ENCODE assay signal across 8 mouse cellular contexts in genomic region chr12:73997297-73998127, GRCm38 (mm10). TPM values are rescaled to one million over a fixed set of nuclear protein-coding genes. Genes with fewer than 3 reads are reported as not detected.
DNase-seq lines count a peak whose midpoint lies in the region; ATAC-seq and TF ChIP-seq lines count a peak whose summit lies in the region.

Syt16 (plus strand) TSS chr12:73997661.

- no peaks in the 10 kb centered on the region for H3K4me1 ChIP-seq in lung, embryonic 14.5 days (ENCODE audit: insufficient read depth)
- H3K4me1 ChIP-seq in embryonic facial prominence, embryonic 10.5 days = peaks cover 10% of the 10 kb centered on the region
- H3K4me1 ChIP-seq in hindbrain, postnatal 0 days (ENCODE audit: insufficient read depth, low read length) = no peaks in the 10 kb centered on the region
- H3K4me1 ChIP-seq in liver, embryonic 14.5 days (replicated peaks; ENCODE audit: control insufficient read depth in 2 of 2, insufficient read depth in 2 of 2, low read length in 1 of 2) = no peaks in the 10 kb centered on the region
- H3K4me1 ChIP-seq in small intestine, adult 2 months (ENCODE audit: control insufficient read depth, insufficient read depth, insufficient read length, low read length) = no peaks in the 10 kb centered on the region

- peak within 1 kb of the TSS; percentile 94 for H3K4me2 ChIP-seq in lung, embryonic 14.5 days
- H3K4me2 ChIP-seq in hindbrain, postnatal 0 days (ENCODE audit: low read depth, low read length) = peak within 1 kb of the TSS; percentile 73
- H3K4me2 ChIP-seq in liver, embryonic 14.5 days (ENCODE audit: low read depth) = peak within 1 kb of the TSS; percentile 49

- TF ChIP-seq CTCF in lung, embryonic 14.5 days (IDR thresholded peaks at IDR 0.05; ENCODE audit: low read depth) = no peak
- TF ChIP-seq CTCF in hindbrain, postnatal 0 days (IDR thresholded peaks at IDR 0.05; ENCODE audit: low read depth) = no peak
- no peak for TF ChIP-seq CTCF in liver, embryonic 14.5 days (IDR thresholded peaks at IDR 0.05; ENCODE audit: low read depth)
- no peak for TF ChIP-seq CTCF in small intestine, adult 2 months (IDR thresholded peaks at IDR 0.05; ENCODE audit: extremely low read depth, insufficient read length, insufficient replicate concordance, low read depth, low read length)

- peaks cover 18% of the 10 kb centered on the region for H3K27me3 ChIP-seq in lung, embryonic 14.5 days (ENCODE audit: insufficient read depth, low read length)
- H3K27me3 ChIP-seq in embryonic facial prominence, embryonic 10.5 days (replicated peaks; ENCODE audit: low read depth, poor library complexity, severe bottlenecking) = peaks cover 46% of the 10 kb centered on the region
- no peaks in the 10 kb centered on the region for H3K27me3 ChIP-seq in hindbrain, postnatal 0 days (ENCODE audit: insufficient read depth, low read length)
- peaks cover 31% of the 10 kb centered on the region for H3K27me3 ChIP-seq in liver, embryonic 14.5 days (ENCODE audit: control insufficient read depth, insufficient read depth, low read length)
- peaks cover 22% of the 10 kb centered on the region for H3K27me3 ChIP-seq in small intestine, adult 2 months (ENCODE audit: control insufficient read depth, insufficient read depth, low read length)

- no peak within 1 kb of the TSS for H3K27ac ChIP-seq in lung, embryonic 14.5 days (ENCODE audit: low read depth)
- H3K27ac ChIP-seq in embryonic facial prominence, embryonic 10.5 days (replicated peaks) = peak within 1 kb of the TSS; percentile 82
- peak within 1 kb of the TSS; percentile 74 for H3K27ac ChIP-seq in hindbrain, postnatal 0 days
- no peak within 1 kb of the TSS for H3K27ac ChIP-seq in liver, embryonic 14.5 days
- H3K27ac ChIP-seq in small intestine, adult 2 months (ENCODE audit: insufficient read depth, low read depth, low read length) = no peak within 1 kb of the TSS

- peak; percentile 20 for DNase-seq in lung, embryonic 14.5 days
- no peak for DNase-seq in lung, postnatal 10 days
- peak; percentile 49 for DNase-seq in embryonic facial prominence, embryonic 10.5 days (ENCODE audit: low spot score)
- DNase-seq in hindbrain, postnatal 0 days (ENCODE audit: low spot score) = peak; percentile 80
- no peak for DNase-seq in liver, embryonic 14.5 days (ENCODE audit: low read depth in 3 of 3, low spot score in 3 of 3)
- no peak for DNase-seq in gastrocnemius, postnatal 10 days
- DNase-seq in kidney, postnatal 25 days = no peak

- WGBS in lung, embryonic 14.5 days = 1% methylated on average over 46 of the region's 67 CpGs
- 1% methylated on average over 67 of the region's 67 CpGs for WGBS in embryonic facial prominence, embryonic 10.5 days
- 1% methylated on average over 58 of the region's 67 CpGs for WGBS in hindbrain, postnatal 0 days
- 2% methylated on average over 65 of the region's 67 CpGs for WGBS in liver, embryonic 14.5 days (ENCODE audit: insufficient replicate concordance)
- 4% methylated on average over 67 of the region's 67 CpGs for WGBS in small intestine, adult 2 months

- ATAC-seq in lung, embryonic 14.5 days (ENCODE audit: insufficient read depth) = peak; percentile 68
- peak; percentile 84 for ATAC-seq in hindbrain, postnatal 0 days
- no peak for ATAC-seq in liver, embryonic 14.5 days (ENCODE audit: insufficient read depth)

- TF ChIP-seq EP300 in liver, embryonic 14.5 days (IDR thresholded peaks at IDR 0.05; ENCODE audit: low read depth) = no peak

- no peak for TF ChIP-seq POLR2A in small intestine, adult 2 months (IDR thresholded peaks at IDR 0.05; ENCODE audit: low read depth, low read length)

- H3K36me3 ChIP-seq in lung, embryonic 14.5 days (ENCODE audit: insufficient read depth) = no peaks in the 10 kb centered on the region
- no peaks in the 10 kb centered on the region for H3K36me3 ChIP-seq in embryonic facial prominence, embryonic 10.5 days (replicated peaks)
- no peaks in the 10 kb centered on the region for H3K36me3 ChIP-seq in hindbrain, postnatal 0 days (ENCODE audit: insufficient read depth, low read length)
- H3K36me3 ChIP-seq in liver, embryonic 14.5 days (replicated peaks; ENCODE audit: control insufficient read depth, insufficient read depth, low read depth) = no peaks in the 10 kb centered on the region
- no peaks in the 10 kb centered on the region for H3K36me3 ChIP-seq in small intestine, adult 2 months (ENCODE audit: control insufficient read depth, insufficient read depth, low read length)

- no peaks in the 10 kb centered on the region for H3K9me3 ChIP-seq in lung, embryonic 14.5 days (ENCODE audit: low read depth, low read length)
- H3K9me3 ChIP-seq in embryonic facial prominence, embryonic 10.5 days = no peaks in the 10 kb centered on the region
- no peaks in the 10 kb centered on the region for H3K9me3 ChIP-seq in hindbrain, postnatal 0 days (ENCODE audit: low read length)
- no peaks in the 10 kb centered on the region for H3K9me3 ChIP-seq in liver, embryonic 14.5 days (ENCODE audit: control insufficient read depth, low read length)

- peak within 1 kb of the TSS; percentile 60 for H3K4me3 ChIP-seq in lung, embryonic 14.5 days (ENCODE audit: low read depth, low read length)
- H3K4me3 ChIP-seq in embryonic facial prominence, embryonic 10.5 days = peak within 1 kb of the TSS; percentile 73
- peak within 1 kb of the TSS; percentile 64 for H3K4me3 ChIP-seq in hindbrain, postnatal 0 days (ENCODE audit: low read length)
- peak within 1 kb of the TSS in 1 of 2 experiments; percentile 34; a peak in 2 of 4 replicates for H3K4me3 ChIP-seq in liver, embryonic 14.5 days (ENCODE audit: insufficient read depth in 1 of 2, low read depth in 2 of 2, low read length in 2 of 2)
- peak within 1 kb of the TSS; percentile 14; the same call in 1 of the 2 replicates for H3K4me3 ChIP-seq in small intestine, adult 2 months (ENCODE audit: low read depth, low read length)

- peak within 1 kb of the TSS; percentile 62 for H3K9ac ChIP-seq in lung, embryonic 14.5 days
- peak within 1 kb of the TSS; percentile 82 for H3K9ac ChIP-seq in hindbrain, postnatal 0 days (replicated peaks; ENCODE audit: low read length)
- H3K9ac ChIP-seq in liver, embryonic 14.5 days (replicated peaks) = no peak within 1 kb of the TSS

RNA-seq across cellular contexts. Expression of gene Syt16, which starts in this region (rescaled TPM):
- 0.42 and 1.6 TPM in 2 replicates for polyA plus RNA-seq in lung, embryonic 14.5 days (2014; fragmentation: Nextera tagmentation; extraction: Ambion mirVana)
- polyA plus RNA-seq in embryonic facial prominence, embryonic 10.5 days (2016; fragmentation: Nextera tagmentation; extraction: Ambion mirVana) = 1.5 and 2.1 TPM in 2 replicates
- total RNA-seq in hindbrain, postnatal 0 days (2014; rRNA removed) = 70.3 and 90.9 TPM in 2 replicates
- polyA plus RNA-seq in hindbrain, postnatal 0 days (2015; fragmentation: Nextera tagmentation; extraction: Ambion mirVana) = 65.3 and 67.6 TPM in 2 replicates
- polyA plus RNA-seq in liver, embryonic 14.5 days (2012; rRNA removed) = 0.01 TPM in 1 of 2 replicates, not detected in the other
- polyA plus RNA-seq in liver, embryonic 14.5 days (2014; fragmentation: Nextera tagmentation; extraction: Ambion mirVana) = 0.04 TPM in 1 of 2 replicates, not detected in the other
- polyA plus RNA-seq in small intestine, adult 2 months (2012; rRNA removed) = 0.95 TPM in 1 of 2 replicates, not detected in the other
- under 1 TPM; 0.09 to 0.16 TPM for total RNA-seq in gastrocnemius, postnatal 10 days (2021)

Comparison
In these comparisons a context has a peak if more than half of its experiments do, and no peak if none do; other contexts are left out.
1. RNA of gene Syt16 (total RNA-seq): 70.3 to 90.9 TPM in hindbrain, postnatal 0 days; 0.09 to 0.16 TPM in gastrocnemius, postnatal 10 days; every median in the first group is over 10 times any median in the second.
2. RNA of gene Syt16 (polyA plus RNA-seq): 65.3 to 67.6 TPM in hindbrain, postnatal 0 days; 1.5 to 2.1 TPM in embryonic facial prominence, embryonic 10.5 days, 0.42 to 1.6 TPM in lung, embryonic 14.5 days, 0.01 to 0.04 TPM in liver, embryonic 14.5 days and 0.95 TPM in small intestine, adult 2 months; every median in the first group is over 10 times any median in the second.
3. DNase-seq: peak in lung, embryonic 14.5 days (single experiment), embryonic facial prominence, embryonic 10.5 days (single experiment) and hindbrain, postnatal 0 days (single experiment); none in lung, postnatal 10 days (single experiment), liver, embryonic 14.5 days (0 of 3), gastrocnemius, postnatal 10 days (single experiment) and kidney, postnatal 25 days (0 of 2).
4. H3K27ac ChIP-seq: peak in embryonic facial prominence, embryonic 10.5 days (single experiment) and hindbrain, postnatal 0 days (single experiment); none in lung, embryonic 14.5 days (single experiment), liver, embryonic 14.5 days (single experiment) and small intestine, adult 2 months (single experiment).
5. Peak in every context shown above with its lines, with median percentiles within 50 percentile points of each other: H3K4me2 ChIP-seq.